Mouse (Mus musculus): ENCODE data around the gene Rin2. TPM values are rescaled to one million over a fixed set of nuclear protein-coding genes. Genes with fewer than 3 reads are reported as not detected.

The Rin2 gene
- polyA plus RNA-seq, 1 experiment from 2014 or later = 21.1 TPM

DNA sequence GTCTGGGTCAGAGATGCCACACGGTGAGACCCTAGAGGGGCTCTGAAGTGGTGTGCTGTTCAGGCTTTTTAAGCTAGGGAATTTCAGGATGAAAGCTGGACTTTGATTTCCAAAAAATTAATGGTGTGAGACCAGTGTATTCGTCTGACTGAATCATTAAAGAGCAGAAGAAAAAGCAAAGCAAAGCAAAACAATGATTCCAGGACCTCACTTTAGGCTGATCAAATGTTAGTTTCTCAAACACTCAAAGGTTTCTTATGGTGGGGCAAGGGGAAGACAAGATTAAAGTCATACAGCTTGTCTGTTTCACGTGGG is 111.6 kb downstream of the Rin2 start:
- no peak for ATAC-seq (replicated peaks; ENCODE audit: insufficient number of reproducible peaks, low FRiP score, low TSS enrichment, low read depth)
- H3K9me3 ChIP-seq (replicated peaks; ENCODE audit: control insufficient read depth, low read length) = no peaks in the 10 kb centered on the region

DNA sequence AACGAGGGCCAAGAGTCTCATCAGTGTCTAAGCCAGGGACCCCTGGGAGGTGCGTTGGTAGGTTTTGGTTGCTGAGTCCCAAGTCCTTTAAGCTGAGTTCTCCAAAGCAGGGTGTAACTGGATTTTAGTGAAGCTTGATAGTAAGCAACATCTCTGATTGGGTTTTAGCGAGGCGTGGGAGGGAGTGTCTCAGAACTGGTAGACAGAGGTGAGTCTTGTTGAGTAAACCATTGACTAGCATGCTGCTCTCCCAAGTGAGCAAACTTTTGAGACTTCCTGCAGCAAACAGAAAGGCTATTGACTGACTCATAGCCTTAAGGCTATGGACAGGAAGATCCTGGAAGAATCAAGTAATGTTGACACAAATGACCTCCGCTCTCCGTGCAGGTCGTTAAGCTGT is 112.5 kb downstream of the Rin2 start:
- Histone ChIP-seq H3K9ac (replicated peaks; ENCODE audit: low read length) (no peak overlapping the region), H3K4me1 (ENCODE audit: control insufficient read depth, insufficient read depth, low read length) (peaks cover 2% of the 10 kb centered on the region; the same call in 1 of the 2 replicates), H3K4me2 (ENCODE audit: low read depth, low read length) (no peak overlapping the region; the same call in 1 of the 2 replicates), H3K27ac (replicated peaks; ENCODE audit: low read depth, low read length) (no peak overlapping the region), H3K4me3 (ENCODE audit: low read depth, low read length) (no peak overlapping the region), H3K9me3 (replicated peaks; ENCODE audit: control insufficient read depth, low read length) (no peaks in the 10 kb centered on the region), H3K27me3 (ENCODE audit: control insufficient read depth, insufficient read depth, low read length) (no peaks in the 10 kb centered on the region), H3K36me3 (replicated peaks; ENCODE audit: control insufficient read depth, insufficient read depth, low read depth, low read length) (no peaks in the 10 kb centered on the region)
- ATAC-seq (replicated peaks; ENCODE audit: insufficient number of reproducible peaks, low FRiP score, low TSS enrichment, low read depth) (no peak), DNase-seq (ENCODE audit: low spot score) (no peak)
- 44% methylated on average over 7 of the region's 7 CpGs for WGBS

More for the DNA sequence above, 111.6 kb downstream of the Rin2 start:
- Histone ChIP-seq H3K9ac (replicated peaks; ENCODE audit: low read length) (peak overlapping the region; percentile 39), H3K36me3 (replicated peaks; ENCODE audit: control insufficient read depth, insufficient read depth, low read depth, low read length) (no peaks in the 10 kb centered on the region), H3K4me3 (ENCODE audit: low read depth, low read length) (peak overlapping the region; percentile 21), H3K4me2 (ENCODE audit: low read depth, low read length) (peak overlapping the region; percentile 53), H3K27ac (replicated peaks; ENCODE audit: low read depth, low read length) (peak overlapping the region; percentile 16; the same call in 1 of the 2 replicates), H3K27me3 (ENCODE audit: control insufficient read depth, insufficient read depth, low read length) (no peaks in the 10 kb centered on the region), H3K4me1 (ENCODE audit: control insufficient read depth, insufficient read depth, low read length) (peaks cover 2% of the 10 kb centered on the region; the same call in 1 of the 2 replicates)
- DNase-seq (ENCODE audit: low spot score) = no peak
- WGBS = 8% methylated on average over 3 of the region's 3 CpGs

DNA sequence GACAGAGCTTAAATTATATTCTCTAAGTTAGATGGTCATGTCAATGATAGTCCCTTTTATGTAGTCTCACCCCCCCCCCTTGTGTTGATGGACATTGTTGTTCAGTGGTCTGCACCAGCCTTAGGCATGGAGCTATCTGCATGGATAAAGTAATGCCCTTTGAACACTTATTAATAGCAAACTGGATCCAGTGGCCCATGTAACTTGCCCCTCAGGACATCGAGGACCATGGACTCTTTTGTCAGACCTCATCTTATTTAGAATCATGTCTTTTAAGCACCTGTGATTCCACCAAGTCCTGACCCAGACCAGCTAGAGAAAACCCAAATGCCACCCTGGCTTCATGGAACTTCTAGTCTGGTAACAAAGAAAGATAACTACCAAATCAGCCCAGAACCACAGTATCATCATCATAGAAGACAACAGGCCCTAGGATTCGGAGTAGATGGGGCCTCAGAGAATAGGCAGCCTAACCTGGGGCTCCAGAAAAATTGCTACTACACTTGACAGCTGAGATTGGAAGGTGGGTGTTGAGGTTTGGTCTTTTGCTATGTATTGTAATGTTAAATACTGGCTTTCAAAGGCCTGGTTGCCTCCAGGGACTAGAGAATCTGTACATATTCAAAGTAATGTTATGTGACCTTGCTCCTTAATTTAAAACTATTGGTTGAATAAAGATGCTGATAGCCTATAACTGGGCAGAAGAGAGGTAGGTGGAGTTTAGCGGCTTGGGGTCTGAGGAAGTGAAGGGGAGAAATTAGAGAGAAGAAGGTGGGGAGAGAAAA is 113.7 kb downstream of the Rin2 start:
- ATAC-seq (replicated peaks; ENCODE audit: insufficient number of reproducible peaks, low FRiP score, low TSS enrichment, low read depth) = no peak
- Histone ChIP-seq H3K9me3 (replicated peaks; ENCODE audit: control insufficient read depth, low read length) (no peaks in the 10 kb centered on the region), H3K27me3 (ENCODE audit: control insufficient read depth, insufficient read depth, low read length) (no peaks in the 10 kb centered on the region), H3K27ac (replicated peaks; ENCODE audit: low read depth, low read length) (no peak overlapping the region), H3K36me3 (replicated peaks; ENCODE audit: control insufficient read depth, insufficient read depth, low read depth, low read length) (no peaks in the 10 kb centered on the region), H3K4me1 (ENCODE audit: control insufficient read depth, insufficient read depth, low read length) (peaks cover 2% of the 10 kb centered on the region; the same call in 1 of the 2 replicates), H3K4me2 (ENCODE audit: low read depth, low read length) (no peak overlapping the region), H3K9ac (replicated peaks; ENCODE audit: low read length) (no peak overlapping the region), H3K4me3 (ENCODE audit: low read depth, low read length) (no peak overlapping the region)
- 92% methylated on average over 3 of the region's 3 CpGs for WGBS
- DNase-seq (ENCODE audit: low spot score) = no peak

DNA sequence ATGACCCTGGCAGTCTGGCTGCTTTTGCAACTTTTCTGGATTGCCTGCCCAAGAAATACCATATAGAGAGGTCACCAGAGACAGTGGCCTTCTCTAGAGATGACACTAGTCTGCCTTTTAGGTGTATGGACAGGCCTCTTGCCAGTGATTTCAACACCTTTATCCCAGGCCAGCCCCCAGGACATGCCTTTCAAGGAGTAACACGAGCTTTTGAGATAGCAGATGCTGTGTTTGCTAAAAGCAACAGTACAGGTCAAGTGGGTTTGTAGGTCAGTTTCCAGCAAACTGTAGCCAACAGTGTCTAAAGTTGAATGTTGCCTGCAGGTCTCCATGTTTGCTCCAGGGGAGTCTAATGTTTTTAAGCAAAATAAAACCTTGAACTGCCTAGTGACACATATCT is 118.7 kb downstream of the Rin2 start:
- 55% methylated on average over 1 of the region's 1 CpGs for WGBS
- Histone ChIP-seq H3K4me1 (ENCODE audit: control insufficient read depth, insufficient read depth, low read length) (no peaks in the 10 kb centered on the region), H3K27ac (replicated peaks; ENCODE audit: low read depth, low read length) (no peak overlapping the region), H3K4me2 (ENCODE audit: low read depth, low read length) (no peak overlapping the region), H3K9me3 (replicated peaks; ENCODE audit: control insufficient read depth, low read length) (no peaks in the 10 kb centered on the region), H3K36me3 (replicated peaks; ENCODE audit: control insufficient read depth, insufficient read depth, low read depth, low read length) (no peaks in the 10 kb centered on the region), H3K4me3 (ENCODE audit: low read depth, low read length) (no peak overlapping the region), H3K9ac (replicated peaks; ENCODE audit: low read length) (no peak overlapping the region), H3K27me3 (ENCODE audit: control insufficient read depth, insufficient read depth, low read length) (no peaks in the 10 kb centered on the region)
- no peak for DNase-seq (ENCODE audit: low spot score)
- ATAC-seq (replicated peaks; ENCODE audit: insufficient number of reproducible peaks, low FRiP score, low TSS enrichment, low read depth) = no peak

DNA sequence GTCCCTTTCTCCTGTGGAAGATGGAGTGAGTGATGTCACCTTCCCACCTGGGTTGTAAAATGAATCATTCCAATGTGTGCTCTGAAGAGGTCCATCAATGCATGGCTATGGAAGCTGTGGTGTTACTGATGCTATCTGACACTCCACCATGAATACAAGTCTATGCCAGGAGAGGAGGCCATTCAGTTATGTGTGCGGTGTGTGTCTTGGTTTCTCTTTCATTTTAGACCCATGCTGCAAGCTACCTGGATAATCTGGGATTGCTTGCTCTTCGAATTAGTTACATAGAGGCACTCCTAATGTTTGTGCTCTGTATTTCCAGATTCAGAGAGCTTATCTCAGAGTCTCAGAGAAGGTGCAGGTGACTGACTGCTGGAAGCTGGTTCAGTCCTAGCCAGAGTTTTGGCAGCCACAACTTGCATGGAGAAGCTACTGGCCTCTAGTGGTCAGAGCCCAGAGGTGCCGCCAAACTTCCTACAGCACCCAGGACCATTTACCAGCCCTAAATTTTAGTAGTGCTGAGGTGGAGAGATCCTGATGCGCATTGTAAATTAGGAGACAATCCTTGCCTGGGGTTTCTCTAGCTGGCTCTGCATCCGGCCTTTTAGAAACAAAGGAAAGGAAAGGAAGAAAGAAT is 119.4 kb downstream of the Rin2 start:
- Histone ChIP-seq H3K4me2 (ENCODE audit: low read depth, low read length) (no peak overlapping the region), H3K27ac (replicated peaks; ENCODE audit: low read depth, low read length) (no peak overlapping the region), H3K36me3 (replicated peaks; ENCODE audit: control insufficient read depth, insufficient read depth, low read depth, low read length) (no peaks in the 10 kb centered on the region), H3K4me1 (ENCODE audit: control insufficient read depth, insufficient read depth, low read length) (no peaks in the 10 kb centered on the region), H3K9ac (replicated peaks; ENCODE audit: low read length) (no peak overlapping the region), H3K4me3 (ENCODE audit: low read depth, low read length) (no peak overlapping the region), H3K9me3 (replicated peaks; ENCODE audit: control insufficient read depth, low read length) (no peaks in the 10 kb centered on the region), H3K27me3 (ENCODE audit: control insufficient read depth, insufficient read depth, low read length) (no peaks in the 10 kb centered on the region)
- DNase-seq (ENCODE audit: low spot score) (peak; percentile 68), ATAC-seq (replicated peaks; ENCODE audit: insufficient number of reproducible peaks, low FRiP score, low TSS enrichment, low read depth) (peak; percentile 49; the same call in 1 of the 2 replicates)
- 35% methylated on average over 5 of the region's 5 CpGs for WGBS

DNA sequence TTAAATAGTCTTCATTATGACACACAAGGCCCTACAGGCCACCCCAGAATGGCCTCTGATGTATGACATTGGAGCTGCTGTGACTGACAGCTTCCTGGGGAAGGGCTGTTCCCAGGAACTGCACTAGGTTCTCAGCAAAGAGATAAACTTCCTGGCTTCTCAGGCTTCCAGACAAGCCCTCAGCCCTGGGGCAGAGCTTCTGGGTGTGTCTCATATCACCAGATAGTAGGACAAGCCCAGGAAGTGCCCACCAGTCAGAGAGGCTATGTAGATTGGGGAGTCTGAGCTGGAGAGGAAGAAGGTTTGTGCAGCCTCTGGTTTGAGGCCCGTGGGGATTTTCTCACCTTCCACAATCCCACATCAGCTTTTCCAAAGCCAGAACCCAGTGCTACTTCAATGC is 122.8 kb downstream of the Rin2 start:
- Histone ChIP-seq H3K9ac (replicated peaks; ENCODE audit: low read length) (no peak overlapping the region), H3K4me2 (ENCODE audit: low read depth, low read length) (no peak overlapping the region), H3K27ac (replicated peaks; ENCODE audit: low read depth, low read length) (no peak overlapping the region), H3K4me1 (ENCODE audit: control insufficient read depth, insufficient read depth, low read length) (no peaks in the 10 kb centered on the region), H3K36me3 (replicated peaks; ENCODE audit: control insufficient read depth, insufficient read depth, low read depth, low read length) (no peaks in the 10 kb centered on the region), H3K27me3 (ENCODE audit: control insufficient read depth, insufficient read depth, low read length) (no peaks in the 10 kb centered on the region), H3K9me3 (replicated peaks; ENCODE audit: control insufficient read depth, low read length) (no peaks in the 10 kb centered on the region), H3K4me3 (ENCODE audit: low read depth, low read length) (no peak overlapping the region)
- 86% methylated on average over 1 of the region's 1 CpGs for WGBS
- no peak for ATAC-seq (replicated peaks; ENCODE audit: insufficient number of reproducible peaks, low FRiP score, low TSS enrichment, low read depth)
- DNase-seq (ENCODE audit: low spot score) = no peak

DNA sequence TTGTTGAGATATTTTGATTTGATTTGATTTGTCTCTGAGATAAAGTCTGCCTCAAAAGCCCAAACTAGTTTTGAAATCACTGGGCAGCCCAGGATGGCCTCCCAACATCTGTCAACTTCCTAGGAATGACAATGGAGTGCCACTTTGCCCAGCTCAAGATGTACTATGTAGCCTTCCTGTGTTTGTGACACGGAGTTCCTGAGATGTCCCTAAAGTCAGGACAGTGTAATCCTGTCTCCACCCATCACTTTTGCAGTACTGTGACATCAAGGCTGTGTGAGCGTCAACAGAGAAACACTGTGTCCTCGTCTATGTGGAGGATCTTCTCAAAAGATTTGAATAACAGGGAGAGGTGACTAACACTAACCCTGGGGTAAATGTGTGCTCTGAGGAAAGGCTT is 123.9 kb downstream of the Rin2 start:
- Histone ChIP-seq H3K27me3 (ENCODE audit: control insufficient read depth, insufficient read depth, low read length) (no peaks in the 10 kb centered on the region), H3K9me3 (replicated peaks; ENCODE audit: control insufficient read depth, low read length) (no peaks in the 10 kb centered on the region), H3K9ac (replicated peaks; ENCODE audit: low read length) (no peak overlapping the region), H3K4me3 (ENCODE audit: low read depth, low read length) (no peak overlapping the region), H3K27ac (replicated peaks; ENCODE audit: low read depth, low read length) (no peak overlapping the region), H3K4me2 (ENCODE audit: low read depth, low read length) (no peak overlapping the region), H3K36me3 (replicated peaks; ENCODE audit: control insufficient read depth, insufficient read depth, low read depth, low read length) (no peaks in the 10 kb centered on the region), H3K4me1 (ENCODE audit: control insufficient read depth, insufficient read depth, low read length) (no peaks in the 10 kb centered on the region)
- ATAC-seq (replicated peaks; ENCODE audit: insufficient number of reproducible peaks, low FRiP score, low TSS enrichment, low read depth) (no peak), DNase-seq (ENCODE audit: low spot score) (no peak)
- WGBS = 82% methylated on average over 3 of the region's 3 CpGs

DNA sequence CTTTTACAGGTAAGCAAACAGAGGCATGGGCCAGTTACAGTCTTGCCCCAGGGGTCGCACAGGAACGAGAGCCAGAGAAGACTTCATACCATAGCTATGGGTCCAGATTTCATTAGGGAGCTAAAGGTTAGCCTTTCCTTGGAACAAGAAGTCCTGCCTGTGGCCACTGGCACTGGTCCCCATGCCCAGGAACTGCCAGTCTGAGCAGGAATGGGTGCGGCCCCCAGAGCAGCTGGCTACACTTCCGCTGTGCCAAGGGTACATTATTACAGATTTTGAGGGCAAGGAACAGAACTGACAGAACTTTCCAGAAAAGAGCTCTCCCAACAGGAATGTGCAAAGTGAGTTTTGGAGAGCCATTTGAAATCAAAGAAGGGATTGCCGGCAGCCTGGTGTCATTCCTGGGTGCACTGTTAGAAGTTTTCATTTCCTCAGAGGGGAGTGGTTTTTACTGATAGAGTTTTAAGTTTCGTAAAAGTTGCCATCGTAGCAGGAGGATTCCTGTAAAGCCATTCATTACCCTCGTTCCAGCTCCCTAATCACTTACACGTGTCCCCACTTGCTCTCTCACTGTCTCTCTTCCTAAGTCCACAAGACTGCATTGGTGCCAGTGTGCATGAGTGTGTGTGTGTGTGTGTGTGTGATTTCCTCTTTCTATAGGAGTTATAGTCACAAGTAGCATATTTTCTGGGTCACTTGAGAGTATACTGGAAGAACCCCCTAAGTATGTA is 126.5 kb downstream of the Rin2 start:
- Histone ChIP-seq H3K4me3 (ENCODE audit: low read depth, low read length) (no peak overlapping the region), H3K27me3 (ENCODE audit: control insufficient read depth, insufficient read depth, low read length) (no peaks in the 10 kb centered on the region), H3K36me3 (replicated peaks; ENCODE audit: control insufficient read depth, insufficient read depth, low read depth, low read length) (no peaks in the 10 kb centered on the region), H3K27ac (replicated peaks; ENCODE audit: low read depth, low read length) (no peak overlapping the region), H3K9ac (replicated peaks; ENCODE audit: low read length) (no peak overlapping the region), H3K4me2 (ENCODE audit: low read depth, low read length) (no peak overlapping the region), H3K9me3 (replicated peaks; ENCODE audit: control insufficient read depth, low read length) (no peaks in the 10 kb centered on the region), H3K4me1 (ENCODE audit: control insufficient read depth, insufficient read depth, low read length) (no peaks in the 10 kb centered on the region)
- no peak for DNase-seq (ENCODE audit: low spot score)
- no peak for ATAC-seq (replicated peaks; ENCODE audit: insufficient number of reproducible peaks, low FRiP score, low TSS enrichment, low read depth)
- 59% methylated on average over 9 of the region's 9 CpGs for WGBS
